Mouse (Mus musculus): ENCODE data around the gene Erg28. TPM values are rescaled to one million over a fixed set of nuclear protein-coding genes. Genes with fewer than 3 reads are reported as not detected.

Erg28 gene
- polyA plus RNA-seq, 1 experiment: 53.8 TPM

- TF ChIP-seq POLR2A (IDR thresholded peaks at IDR 0.05; ENCODE audit: borderline replicate concordance, extremely low read depth, insufficient read depth, insufficient read length, poor library complexity, severe bottlenecking) (no peak), CTCF (IDR thresholded peaks at IDR 0.05; ENCODE audit: borderline replicate concordance, extremely low read depth, insufficient read depth, insufficient read length) (no peak)
- no peak for DNase-seq (ENCODE audit: low read depth)
Measured at GRCm38 (mm10) chr12:85771356-85771755, 53.0 kb downstream of the Erg28 start.

- DNase-seq (ENCODE audit: low read depth): peak; percentile 10
- TF ChIP-seq CTCF (IDR thresholded peaks at IDR 0.05; ENCODE audit: borderline replicate concordance, extremely low read depth, insufficient read depth, insufficient read length) (no peak), POLR2A (IDR thresholded peaks at IDR 0.05; ENCODE audit: borderline replicate concordance, extremely low read depth, insufficient read depth, insufficient read length, poor library complexity, severe bottlenecking) (no peak)
Measured at GRCm38 (mm10) chr12:85767750-85768149, 56.6 kb downstream of the Erg28 start.

GRCm38 (mm10) chr12:85766287-85766686 is 58.1 kb downstream of the Erg28 start:
- DNase-seq (ENCODE audit: low read depth): peak; percentile 1
- TF ChIP-seq POLR2A (IDR thresholded peaks at IDR 0.05; ENCODE audit: borderline replicate concordance, extremely low read depth, insufficient read depth, insufficient read length, poor library complexity, severe bottlenecking) (no peak), CTCF (IDR thresholded peaks at IDR 0.05; ENCODE audit: borderline replicate concordance, extremely low read depth, insufficient read depth, insufficient read length) (no peak)

Other genes starting within 250 kb of the Erg28 start
- gene Jdp2, start 225.5 kb downstream of the Erg28 start, polyA plus RNA-seq (2012; rRNA removed): 7.3 and 11.9 TPM in 2 replicates
- 1.1 and 1.3 TPM in 2 replicates for gene Batf, start 137.9 kb downstream of the Erg28 start, polyA plus RNA-seq (2012; rRNA removed)
- 3.9 and 4.5 TPM in 2 replicates for gene Flvcr2, start 78.0 kb downstream of the Erg28 start, polyA plus RNA-seq (2012; rRNA removed)
- 19.7 and 22.2 TPM in 2 replicates for gene Ttll5, start 109 bp upstream of the Erg28 start, polyA plus RNA-seq (2012; rRNA removed)